Mouse (Mus musculus): ENCODE measurements around the gene Dhdh.
"Not testable (repeated sequence)": the region's sequence is repeated elsewhere in the genome, so short reads cannot be mapped to it uniquely, and the experiment has no call there.

The Dhdh gene

DNA sequence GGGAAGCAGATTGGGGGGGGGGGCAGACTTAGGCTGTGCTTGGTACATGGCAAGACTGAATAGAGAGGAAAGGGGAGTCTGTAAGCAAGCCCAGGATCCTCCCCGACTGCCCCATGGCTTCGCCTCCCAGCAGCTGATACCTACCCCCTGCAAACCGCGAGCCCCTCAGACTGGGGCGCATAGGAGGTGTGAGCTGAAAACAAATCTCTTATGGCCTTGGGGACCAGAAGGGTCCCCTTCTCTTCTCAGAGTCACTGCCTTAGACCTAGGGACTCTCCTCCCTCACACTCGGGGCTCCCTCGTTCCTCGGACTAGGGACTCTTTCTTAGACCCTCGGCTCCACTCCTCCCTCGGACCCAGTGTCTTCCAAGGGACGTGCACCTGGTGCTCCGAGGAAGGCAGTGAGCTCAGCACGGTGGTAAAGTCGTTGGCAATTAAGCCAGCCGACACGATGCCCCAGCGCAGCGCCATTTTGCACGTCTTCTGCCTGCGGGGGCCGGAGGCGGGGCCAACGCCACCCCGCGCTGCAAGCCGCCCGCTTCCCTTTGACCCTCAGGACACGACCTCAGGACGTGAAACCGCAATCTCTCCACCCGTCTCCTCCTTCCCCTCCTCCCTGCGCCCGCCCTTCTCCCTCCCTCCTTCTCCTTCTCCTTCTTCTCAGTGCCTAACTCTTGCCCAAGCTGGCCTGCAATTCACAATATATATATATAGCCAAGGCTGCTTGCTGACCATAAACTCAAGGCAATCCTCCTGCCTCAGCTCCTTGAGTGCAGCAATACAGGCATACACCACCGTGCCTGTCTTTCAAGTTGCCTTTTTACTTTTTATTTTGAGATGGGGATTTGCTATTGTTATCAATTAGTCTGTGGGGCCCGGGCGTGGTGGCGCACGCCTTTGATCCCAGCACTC, at the start of gene Dhdh:
Gene Dhdh, minus strand, starts transcription at position 513 of the 912 bp plus-strand sequence.
- DNase-seq (ENCODE audit: low read depth, low spot score), result peak; percentile 61

- DNase-seq (ENCODE audit: low read depth, low spot score), result no peak
Observed at GRCm38 (mm10) chr7:45537602-45538001, 49.0 kb upstream of the Dhdh start.

DNA sequence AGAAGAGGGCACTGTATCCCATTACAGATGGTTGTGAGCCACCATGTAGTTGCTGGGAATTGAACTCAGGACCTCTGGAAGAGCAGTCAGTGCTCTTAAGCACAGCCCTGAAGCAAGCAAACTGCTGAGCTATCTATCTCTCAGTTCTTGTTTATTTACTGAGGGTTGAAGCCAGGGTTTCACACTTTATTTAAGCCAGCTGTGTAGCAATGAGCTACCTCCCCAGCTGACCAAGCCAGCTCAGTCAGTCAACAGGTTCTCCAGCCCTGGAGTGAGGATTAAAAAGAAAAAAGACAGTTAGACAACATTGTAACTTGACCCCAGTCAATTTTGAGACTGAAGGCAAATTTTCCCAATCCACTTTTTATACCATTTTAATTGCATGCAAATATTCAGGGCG, 47.1 kb upstream of the Dhdh start:
- no peak for DNase-seq (ENCODE audit: low read depth, low spot score)

DNA sequence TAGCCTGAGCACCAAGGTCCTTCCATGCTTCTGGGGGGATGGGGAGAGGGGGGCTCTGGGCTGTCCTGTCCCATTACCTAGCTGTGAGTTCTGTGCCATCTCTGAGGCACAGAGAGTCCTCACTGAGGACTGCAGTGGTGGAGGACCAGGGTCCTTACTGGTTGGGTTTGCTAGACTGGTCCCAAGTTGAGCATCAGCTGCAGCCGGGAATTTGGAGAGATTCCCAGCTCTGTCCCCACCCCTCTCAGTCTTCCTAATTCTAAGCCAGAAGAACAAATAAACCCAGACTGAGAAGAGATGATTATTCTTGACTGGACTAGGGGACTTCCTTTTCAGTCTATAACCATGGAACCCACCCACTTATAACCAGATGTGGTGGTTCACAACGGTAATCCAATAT, 42.0 kb upstream of the Dhdh start:
- DNase-seq (ENCODE audit: low read depth, low spot score), result no peak

GRCm38 (mm10) chr7:45529461-45529860, 40.9 kb upstream of the Dhdh start:
- DNase-seq (ENCODE audit: low read depth, low spot score), result no peak

GRCm38 (mm10) chr7:45527169-45527568, 38.6 kb upstream of the Dhdh start:
- DNase-seq (ENCODE audit: low read depth, low spot score), result not testable (repeated sequence)

DNA sequence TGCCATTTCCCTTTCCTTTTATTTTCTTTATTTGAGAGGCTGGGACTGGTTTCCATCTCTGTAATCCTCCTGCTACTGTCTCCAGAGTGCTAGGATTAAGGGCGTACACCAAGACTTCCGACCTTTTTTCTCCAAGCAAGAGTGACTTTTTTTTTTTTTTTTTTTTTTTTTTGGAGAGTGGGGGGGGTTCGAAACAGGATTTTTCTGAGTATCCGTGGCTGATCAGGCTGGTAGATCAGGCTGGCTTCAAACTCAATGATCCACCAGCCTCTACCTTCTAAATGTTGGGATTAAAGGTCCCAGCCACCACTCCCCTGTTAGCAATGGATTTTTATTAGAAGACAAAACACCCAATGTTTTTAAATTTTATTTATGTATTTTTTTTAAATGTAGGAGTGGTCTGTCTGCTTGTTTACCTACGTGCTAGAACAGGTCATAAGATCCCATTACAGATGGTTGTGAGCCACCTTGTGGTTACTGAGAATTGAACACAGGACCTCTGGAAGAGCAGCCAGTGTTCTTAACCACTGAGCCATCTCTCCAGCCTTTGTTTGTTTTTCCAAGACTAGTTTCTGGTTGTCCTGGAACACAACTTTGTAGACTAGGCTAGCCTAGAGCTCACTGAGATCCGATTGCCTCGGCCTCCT, 38.0 kb upstream of the Dhdh start:
- DNase-seq (ENCODE audit: low read depth, low spot score), result peak; percentile 67

DNA sequence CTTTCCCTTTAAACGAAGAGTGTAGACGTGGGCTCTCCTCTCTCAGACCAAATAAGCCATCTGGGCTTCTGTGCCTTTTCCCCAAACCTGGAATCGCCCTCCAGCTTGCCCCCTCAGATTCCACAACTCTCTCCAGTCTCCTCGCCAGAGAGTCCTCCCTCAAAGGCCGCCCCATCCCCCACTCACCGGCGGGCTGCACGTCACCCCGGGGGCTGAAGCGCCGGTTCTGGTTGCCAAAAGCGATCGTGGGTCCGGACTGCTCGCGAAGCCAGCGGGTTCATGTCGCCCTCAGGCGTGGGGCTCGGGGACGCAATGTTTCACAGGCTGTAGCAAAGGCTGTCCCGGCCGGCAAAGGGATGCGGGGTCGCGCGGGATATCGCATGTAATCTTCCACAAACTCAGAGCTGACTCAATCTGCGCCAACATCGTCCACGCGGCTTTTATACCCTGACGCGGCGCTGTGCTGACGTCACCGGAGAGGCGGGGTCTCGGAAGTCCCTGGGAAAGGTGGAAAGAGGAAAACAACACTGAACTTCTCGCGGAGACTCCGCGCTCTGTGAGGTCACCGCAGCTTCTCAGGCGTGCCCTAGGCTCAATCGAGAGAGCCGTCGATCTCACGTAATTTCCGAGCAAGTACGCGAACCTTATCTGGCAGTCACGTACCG, 37.3 kb upstream of the Dhdh start, which contains the start of the genes Ppp1r15a and Plekha4:
Gene Ppp1r15a, minus strand, starts transcription at position 460 of the 665 bp plus-strand sequence.
Gene Plekha4, plus strand, starts transcription at position 522 of the 665 bp plus-strand sequence.
- peak; percentile 98 for DNase-seq (ENCODE audit: low read depth, low spot score)

DNA sequence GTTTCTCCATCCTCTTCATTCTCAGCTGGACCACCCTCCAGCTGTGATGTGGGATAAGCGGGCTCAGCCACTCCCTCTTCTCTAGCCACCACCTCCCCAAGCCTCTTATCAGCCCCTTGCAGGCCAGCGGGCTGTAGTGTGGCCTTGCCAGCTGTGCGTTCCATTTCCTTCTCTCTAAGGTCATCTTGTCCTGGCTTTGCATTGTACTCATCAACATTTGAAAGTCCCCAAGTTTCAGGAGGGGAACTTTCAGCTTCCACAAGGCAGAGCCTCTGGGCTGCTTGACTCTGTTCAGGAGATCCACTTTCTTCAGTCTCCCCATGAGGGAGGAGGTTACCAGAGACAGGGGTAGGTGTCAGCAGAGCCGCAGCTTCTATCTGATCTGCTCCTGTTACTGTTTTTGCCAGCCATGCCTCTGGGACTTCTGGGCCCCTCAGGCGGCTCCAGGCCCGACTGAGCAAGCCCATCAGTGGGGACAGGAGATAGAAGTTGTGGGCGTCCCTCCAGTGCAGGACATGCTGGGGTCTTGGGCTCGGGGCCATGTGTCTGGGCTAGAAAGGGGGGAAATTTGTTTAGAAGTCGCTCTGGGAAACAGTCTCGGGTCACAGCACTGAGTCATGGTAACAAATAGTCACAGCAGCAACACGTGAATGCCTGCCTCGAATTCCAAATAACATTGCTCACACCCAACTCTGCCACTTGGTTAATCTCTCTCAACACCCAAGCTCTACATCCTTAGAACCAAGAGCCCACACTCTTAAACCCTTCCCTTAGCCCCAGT, 36.4 kb upstream of the Dhdh start:
- DNase-seq (ENCODE audit: low read depth, low spot score), result peak; percentile 64

- DNase-seq (ENCODE audit: low read depth, low spot score), result no peak
Observed at GRCm38 (mm10) chr7:45523678-45524170, 35.1 kb upstream of the Dhdh start.

DNA sequence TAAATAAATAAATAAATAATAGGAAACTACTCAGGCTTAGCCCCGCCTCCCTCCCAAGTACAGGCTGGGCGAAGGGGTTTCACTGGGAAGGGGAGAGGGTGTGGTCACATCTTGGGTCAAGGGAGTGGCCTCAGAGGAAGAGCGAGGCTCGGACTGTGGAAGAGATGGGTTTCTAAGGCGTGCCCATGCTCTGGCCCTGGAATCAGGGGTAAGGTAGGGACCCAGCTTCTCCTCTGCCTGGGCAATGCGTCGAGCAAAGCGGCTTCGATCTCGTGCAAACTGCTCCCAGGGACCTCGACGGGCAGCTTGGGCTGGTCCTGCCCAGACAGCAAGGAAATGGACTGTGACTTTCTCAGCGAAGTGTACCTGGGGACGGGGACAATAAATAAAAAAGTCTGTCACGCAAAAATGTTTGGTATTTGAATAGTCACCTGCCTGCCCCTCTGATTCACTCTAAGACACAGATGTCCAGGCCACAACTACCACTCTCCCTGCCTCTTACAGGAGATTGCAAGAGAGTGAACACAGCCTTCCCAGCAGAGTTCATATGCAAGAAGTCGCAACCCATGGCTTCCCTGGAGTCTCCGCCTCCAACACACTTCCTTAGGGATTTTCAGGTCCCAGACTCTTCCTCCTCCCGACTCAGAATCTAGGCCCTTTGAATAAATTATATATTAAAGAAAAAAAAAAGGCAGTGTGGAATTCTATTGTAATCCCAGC, 34.5 kb upstream of the Dhdh start:
- peak; percentile 74 for DNase-seq (ENCODE audit: low read depth, low spot score)

DNA sequence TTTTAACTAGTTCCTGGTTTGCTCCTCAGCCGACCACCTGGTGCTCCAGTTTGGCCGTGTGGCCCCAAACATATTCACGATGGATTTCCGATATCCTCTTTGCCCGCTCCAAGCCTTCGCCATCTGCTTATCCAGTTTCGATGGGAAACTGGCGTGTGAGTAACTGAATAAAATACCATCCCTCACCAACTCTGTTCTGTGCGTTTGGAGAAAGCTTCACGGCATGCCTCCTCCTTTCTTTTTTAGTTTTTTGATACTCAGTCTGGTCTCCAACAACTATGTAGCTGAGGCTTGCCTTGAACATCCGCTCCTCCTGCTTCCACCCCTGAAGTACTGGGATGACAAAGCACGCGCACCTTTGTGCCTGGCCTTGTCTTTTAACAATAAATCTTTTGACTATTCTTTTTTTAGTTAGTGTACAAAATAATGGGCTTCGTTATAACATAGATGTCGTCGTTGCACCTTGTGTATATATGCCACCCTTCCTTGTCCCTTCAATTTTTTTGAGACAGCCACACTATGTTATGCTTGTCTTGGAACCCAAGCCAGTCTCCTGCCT, 33.7 kb upstream of the Dhdh start:
- no peak for DNase-seq (ENCODE audit: low read depth, low spot score)

- DNase-seq (ENCODE audit: low read depth, low spot score), result peak; percentile 85
Observed at GRCm38 (mm10) chr7:45521728-45522184, 33.2 kb upstream of the Dhdh start.

DNA sequence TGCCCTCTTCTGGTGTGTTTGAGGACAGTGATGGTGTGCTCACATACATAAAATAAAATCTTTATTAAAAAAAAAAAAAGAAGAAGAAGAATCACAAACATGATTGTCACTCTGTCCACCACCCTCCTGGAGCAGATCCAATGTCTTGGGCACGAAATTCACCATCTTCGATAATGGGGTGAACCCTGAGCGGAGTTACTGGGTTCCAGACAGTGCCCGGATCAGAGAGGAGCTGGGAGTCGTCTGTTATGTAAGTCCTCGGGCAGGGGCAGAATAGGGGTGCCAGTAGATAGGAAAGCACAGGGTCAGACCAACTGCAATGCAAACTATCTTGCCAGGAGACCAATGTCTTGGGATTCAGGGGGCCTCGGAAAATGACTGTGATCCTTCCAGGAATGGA, 32.0 kb upstream of the Dhdh start:
- no peak for DNase-seq (ENCODE audit: low read depth, low spot score)

GRCm38 (mm10) chr7:45519345-45520120, 30.9 kb upstream of the Dhdh start:
- no peak for DNase-seq (ENCODE audit: low read depth, low spot score)

GRCm38 (mm10) chr7:45518618-45519017, 30.0 kb upstream of the Dhdh start:
- peak; percentile 35 for DNase-seq (ENCODE audit: low read depth, low spot score)

GRCm38 (mm10) chr7:45516846-45517245, 28.2 kb upstream of the Dhdh start:
- DNase-seq (ENCODE audit: low read depth, low spot score), result not testable (repeated sequence)

- DNase-seq (ENCODE audit: low read depth, low spot score), result peak; percentile 93
Observed at GRCm38 (mm10) chr7:45515436-45515835, 26.8 kb upstream of the Dhdh start.

DNA sequence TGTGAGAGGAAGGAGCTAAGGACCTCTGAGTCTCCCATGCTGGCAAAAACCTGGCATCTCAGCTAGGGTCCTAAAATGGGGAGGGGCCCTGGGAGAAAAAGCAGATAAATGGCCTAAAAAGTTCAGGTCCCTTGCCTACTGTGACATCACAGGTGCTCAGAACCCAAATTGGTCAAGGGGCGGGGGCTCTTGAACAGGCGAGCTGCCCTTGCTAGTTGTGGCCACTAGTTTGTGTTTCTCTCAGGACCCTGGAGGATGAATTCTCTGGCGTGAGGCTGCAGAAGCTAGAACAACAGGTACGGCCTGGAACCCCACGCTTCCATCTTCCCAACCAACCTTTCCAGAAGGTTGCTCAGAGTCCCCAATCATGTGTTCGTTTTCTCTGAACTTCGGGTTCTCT, 25.8 kb upstream of the Dhdh start:
- DNase-seq (ENCODE audit: low read depth, low spot score), result peak; percentile 78
